ENCODE assay signal across 8 mouse cellular contexts in the genomic region with DNA sequence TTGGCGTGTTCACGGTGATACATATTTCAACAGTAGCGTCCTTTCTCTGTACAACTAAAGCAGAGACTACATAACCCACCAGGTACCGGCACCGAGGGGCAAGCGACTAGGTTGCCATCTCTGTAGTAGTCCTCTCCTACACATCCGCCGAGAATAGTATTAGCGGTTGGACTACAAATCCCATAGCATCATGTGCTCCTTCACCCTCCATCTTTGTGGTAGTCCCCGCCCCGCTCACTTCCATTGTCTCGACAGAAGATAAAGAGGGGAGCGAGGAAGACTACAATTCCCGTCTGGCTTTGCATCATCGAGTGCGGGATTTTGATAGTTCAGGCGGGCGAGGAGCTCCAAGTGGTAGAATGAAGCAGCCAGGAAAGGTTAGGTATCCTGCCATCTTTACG. TPM values are rescaled to one million over a fixed set of nuclear protein-coding genes. Genes with fewer than 3 reads are reported as not detected.
A peak's percentile ranks its signal among the peaks of the same experiment; 100 is the strongest.
DNase-seq lines count a peak whose midpoint lies in the region; ATAC-seq and TF ChIP-seq lines count a peak whose summit lies in the region.

No protein-coding gene starts in this region.

- POLR2A ChIA-PET in Patski (lab: Charles Lee): interaction anchor here (0.6 to 1.2 kb wide), 2 partner anchors 29 to 70 kb away, joined by 3 to 4 read pairs; no protein-coding TSS in a partner anchor

- CTCF ChIA-PET in Patski (lab: Charles Lee): interaction anchor here (1.7 to 2.9 kb wide), 3 partner anchors 23 to 71 kb away, joined by 4 to 33 read pairs (median 5); no protein-coding TSS in a partner anchor

- in situ Hi-C loops in Patski (cut with MboI; ENCODE audit: low pct_unique_long_range_greater_than_20kb): no loop called here

- H3K9me3 ChIP-seq in hindbrain, embryonic 12.5 days (replicated peaks): no peaks in the 10 kb centered on the region

- ATAC-seq in Patski: peak; percentile 73
- peak; percentile 88 for ATAC-seq in hindbrain, embryonic 12.5 days (ENCODE audit: low FRiP score)

- peak overlapping the region; percentile 92 for H3K27ac ChIP-seq in hindbrain, embryonic 12.5 days

- 0% methylated on average over 19 of the region's 19 CpGs for WGBS in hindbrain, embryonic 12.5 days

- H3K4me1 ChIP-seq in hindbrain, embryonic 12.5 days: peaks cover 20% of the 10 kb centered on the region

- no peaks in the 10 kb centered on the region for H3K27me3 ChIP-seq in Patski
- H3K27me3 ChIP-seq in hindbrain, embryonic 12.5 days: no peaks in the 10 kb centered on the region

- H3K4me3 ChIP-seq in hindbrain, embryonic 12.5 days: peak overlapping the region; percentile 94

- H3K36me3 ChIP-seq in hindbrain, embryonic 12.5 days: peaks cover 24% of the 10 kb centered on the region

- H3K4me2 ChIP-seq in hindbrain, embryonic 12.5 days (replicated peaks): peak overlapping the region; percentile 68

- peak; percentile 95 for DNase-seq in Patski (ENCODE audit: low read depth, low spot score)
- DNase-seq in cerebellum, postnatal 10 days: peak; percentile 93 to 96
- peak; percentile 92 to 95 for DNase-seq in frontal cortex, postnatal 10 days (ENCODE audit: low spot score in 2 of 2)
- peak; percentile 92 to 98 for DNase-seq in layer of hippocampus, postnatal 14 days (ENCODE audit: low spot score in 2 of 2)
- peak; percentile 90 for DNase-seq in lung, postnatal 14 days
- DNase-seq in retina, adult 2 months (ENCODE audit: low read depth, low spot score): peak; percentile 93
- peak; percentile 84 to 89 for DNase-seq in thymus, postnatal 36 days

- H3K9ac ChIP-seq in hindbrain, embryonic 12.5 days: peak overlapping the region; percentile 51

- no peak for TF ChIP-seq CTCF in Patski (IDR thresholded peaks at IDR 0.05)

RNA-seq across cellular contexts. Expression of a gene that starts 0.9 kb away (rescaled TPM):
- 38.6 TPM for polyA plus RNA-seq in Patski (2021)
- polyA plus RNA-seq in hindbrain, embryonic 12.5 days (2016; fragmentation: Nextera tagmentation; extraction: Ambion mirVana): 10.7 and 11.4 TPM in 2 replicates
- 10 to 100 TPM; 73.0 to 73.5 TPM for total RNA-seq in layer of hippocampus, postnatal 14 days (2021)

RNA-seq across cellular contexts. Expression of a gene that starts 13.3 kb away (rescaled TPM):
- polyA plus RNA-seq in Patski (2021): 0.09 TPM
- 0.21 TPM in 1 of 2 replicates, not detected in the other for polyA plus RNA-seq in hindbrain, embryonic 12.5 days (2016; fragmentation: Nextera tagmentation; extraction: Ambion mirVana)
- not detected for total RNA-seq in layer of hippocampus, postnatal 14 days (2021)

RNA-seq across cellular contexts. Expression of a gene that starts 24.4 kb away (rescaled TPM):
- polyA plus RNA-seq in Patski (2021): 25.8 TPM
- 9.6 and 10.0 TPM in 2 replicates for polyA plus RNA-seq in hindbrain, embryonic 12.5 days (2016; fragmentation: Nextera tagmentation; extraction: Ambion mirVana)
- 10 to 100 TPM; 22.4 to 22.7 TPM for total RNA-seq in layer of hippocampus, postnatal 14 days (2021)

RNA-seq across cellular contexts. Expression of a gene that starts 31.2 kb away (rescaled TPM):
- polyA plus RNA-seq in Patski (2021): 30.0 TPM
- 19.8 and 23.4 TPM in 2 replicates for polyA plus RNA-seq in hindbrain, embryonic 12.5 days (2016; fragmentation: Nextera tagmentation; extraction: Ambion mirVana)
- total RNA-seq in layer of hippocampus, postnatal 14 days (2021): 10 to 100 TPM; 38.2 to 41.8 TPM

RNA-seq across cellular contexts. Expression of a gene that starts 32.7 kb away (rescaled TPM):
- polyA plus RNA-seq in Patski (2021): 10.8 TPM
- polyA plus RNA-seq in hindbrain, embryonic 12.5 days (2016; fragmentation: Nextera tagmentation; extraction: Ambion mirVana): 10.2 and 12.4 TPM in 2 replicates
- 1 to 10 TPM; 3.2 to 5.4 TPM for total RNA-seq in layer of hippocampus, postnatal 14 days (2021)

Comparison
In these comparisons a context has a peak if more than half of its experiments do, and no peak if none do; other contexts are left out.
1. Peak in every context shown above with its lines: DNase-seq, ATAC-seq, H3K4me3 ChIP-seq and H3K27ac ChIP-seq.